Mouse (Mus musculus): ENCODE data around the gene Mtln.

Gene Mtln

GRCm38 (mm10) chr2:127791919-127792603 lies at the start of gene Mtln:
Gene Mtln, minus strand, starts transcription at chr2:127792488.
- DNase-seq (ENCODE audit: low spot score in 2 of 2), result peak; percentile 93 to 94

GRCm38 (mm10) chr2:127841402-127841801 lies 49.1 kb upstream of the Mtln start:
- no peak for DNase-seq (ENCODE audit: low spot score in 2 of 2)

- no peak for DNase-seq (ENCODE audit: low spot score in 2 of 2)
Measured at GRCm38 (mm10) chr2:127839425-127839824, 47.1 kb upstream of the Mtln start.

GRCm38 (mm10) chr2:127838576-127838975 lies 46.3 kb upstream of the Mtln start, which contains the start of gene Acoxl:
Gene Acoxl, plus strand, starts transcription at chr2:127838876.
- no peak for DNase-seq (ENCODE audit: low spot score in 2 of 2)

GRCm38 (mm10) chr2:127832833-127833190 lies 40.5 kb upstream of the Mtln start:
- no peak for DNase-seq (ENCODE audit: low spot score in 2 of 2)

GRCm38 (mm10) chr2:127832103-127832832 lies 40.0 kb upstream of the Mtln start:
- no peak for DNase-seq (ENCODE audit: low spot score in 2 of 2)

GRCm38 (mm10) chr2:127831401-127832102 lies 39.3 kb upstream of the Mtln start, which contains the start of gene Bub1:
Gene Bub1, minus strand, starts transcription at chr2:127831865.
- DNase-seq (ENCODE audit: low spot score in 2 of 2), result peak; percentile 97 to 98

GRCm38 (mm10) chr2:127789651-127790270 lies 2.5 kb downstream of the Mtln start:
- no peak for DNase-seq (ENCODE audit: low spot score in 2 of 2)

GRCm38 (mm10) chr2:127789138-127789537 lies 3.1 kb downstream of the Mtln start:
- no peak for DNase-seq (ENCODE audit: low spot score in 2 of 2)

- peak; percentile 92 for DNase-seq (ENCODE audit: low spot score in 2 of 2)
Measured at GRCm38 (mm10) chr2:127788440-127789116, 3.7 kb downstream of the Mtln start, which contains the start of gene Nphp1. Gene Nphp1, minus strand, starts transcription at chr2:127788897.

GRCm38 (mm10) chr2:127787226-127787625 lies 5.1 kb downstream of the Mtln start:
- DNase-seq (ENCODE audit: low spot score in 2 of 2), result no peak

- DNase-seq (ENCODE audit: low spot score in 2 of 2), result peak in 1 of 2 experiments; percentile 10
Measured at GRCm38 (mm10) chr2:127778451-127778850, 13.8 kb downstream of the Mtln start.

GRCm38 (mm10) chr2:127775013-127775412 lies 17.3 kb downstream of the Mtln start:
- no peak for DNase-seq (ENCODE audit: low spot score in 2 of 2)

- no peak for DNase-seq (ENCODE audit: low spot score in 2 of 2)
Measured at GRCm38 (mm10) chr2:127774578-127774941, 17.7 kb downstream of the Mtln start.

GRCm38 (mm10) chr2:127773938-127774577 lies 18.2 kb downstream of the Mtln start:
- peak in 1 of 2 experiments; percentile 28 for DNase-seq (ENCODE audit: low spot score in 2 of 2)

GRCm38 (mm10) chr2:127761587-127761986 lies 30.7 kb downstream of the Mtln start:
- no peak for DNase-seq (ENCODE audit: low spot score in 2 of 2)

- no peak for DNase-seq (ENCODE audit: low spot score in 2 of 2)
Measured at GRCm38 (mm10) chr2:127760429-127761000, 31.8 kb downstream of the Mtln start.

GRCm38 (mm10) chr2:127760014-127760413 lies 32.3 kb downstream of the Mtln start:
- no peak for DNase-seq (ENCODE audit: low spot score in 2 of 2)

GRCm38 (mm10) chr2:127759157-127759880 lies 33.0 kb downstream of the Mtln start:
- DNase-seq (ENCODE audit: low spot score in 2 of 2), result peak in 1 of 2 experiments; percentile 33

GRCm38 (mm10) chr2:127757171-127757570 lies 35.1 kb downstream of the Mtln start:
- peak; percentile 73 to 82 for DNase-seq (ENCODE audit: low spot score in 2 of 2)
